Mouse (Mus musculus): ENCODE measurements around the gene Prpf4.

- TF ChIP-seq CTCF (IDR thresholded peaks at IDR 0.05; ENCODE audit: low read depth) (peak; percentile 77), EP300 (IDR thresholded peaks at IDR 0.05; ENCODE audit: low read depth) (peak; percentile 36; the same call in 1 of the 2 replicates)
Measured at GRCm38 (mm10) chr4:62407730-62408582, 641 bp upstream of the Prpf4 start.
